Mouse (Mus musculus) megakaryocyte, embryonic 14.5 days (primary cell): ENCODE measurements at regions not wholly inside any gene's neighbourhood (a gene's known extent, or its start where the extent isn't known, plus 50 kb on each side); places are given as distances from the start of the nearest gene placed in this dataset.

Experiments used
- FLI1 ChIP-seq: IDR thresholded peaks from 2 replicates; pipeline ENCODE4 v1.6.1; 2012; ENCODE audit warnings: low read length, inconsistent platforms, mixed read lengths
- GATA1 ChIP-seq: IDR thresholded peaks from 3 replicates; pipeline ENCODE4 v1.6.1; 2012; ENCODE audit warnings: mixed read lengths, low read length, inconsistent platforms, borderline replicate concordance

- no peak for TF ChIP-seq GATA1
- TF ChIP-seq FLI1 = no peak
These were observed 97.9 kb upstream of the Stx16 start for GRCm38 (mm10) chr2:173978138-173978765.
